Mouse (Mus musculus) mature B cell (primary cell): ENCODE results near the gene Cdk10.

Source experiments
- in situ Hi-C: fragments of 300-500 bp; cut with MboI; formaldehyde crosslinking; loops from 2 replicates; pipeline ENCODE4 v1.14.3; 2019

The Cdk10 gene

GRCm38 (mm10) chr8:123271901-123272300 is 47.3 kb downstream of the Cdk10 start:
- in situ Hi-C loops = no loop called here

- in situ Hi-C loops = no loop called here
Measured at GRCm38 (mm10) chr8:123274447-123274846, 49.8 kb downstream of the Cdk10 start.

DNA sequence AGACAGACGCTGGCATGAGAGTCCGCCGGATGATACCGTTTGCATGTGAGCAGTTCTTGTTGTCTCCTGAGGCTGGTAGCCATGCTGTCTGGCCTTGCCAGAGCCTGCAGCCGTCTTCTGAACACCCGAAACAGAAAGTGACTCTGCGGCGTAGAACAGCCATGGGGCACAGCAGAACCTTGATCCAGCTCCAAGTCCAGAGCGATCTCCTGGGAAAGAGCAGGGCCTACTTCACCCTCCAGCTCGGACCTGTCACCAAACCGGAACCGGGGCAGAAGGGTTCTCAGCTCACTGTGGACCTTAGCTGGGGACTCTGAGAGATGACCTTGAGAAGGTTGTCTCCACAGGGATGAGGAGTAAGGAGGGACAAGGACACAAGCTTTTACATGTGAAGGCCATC is 50.5 kb downstream of the Cdk10 start:
- in situ Hi-C loops = no loop called here

- in situ Hi-C loops = no loop called here
Measured at GRCm38 (mm10) chr8:123278445-123278844, 53.8 kb downstream of the Cdk10 start.

DNA sequence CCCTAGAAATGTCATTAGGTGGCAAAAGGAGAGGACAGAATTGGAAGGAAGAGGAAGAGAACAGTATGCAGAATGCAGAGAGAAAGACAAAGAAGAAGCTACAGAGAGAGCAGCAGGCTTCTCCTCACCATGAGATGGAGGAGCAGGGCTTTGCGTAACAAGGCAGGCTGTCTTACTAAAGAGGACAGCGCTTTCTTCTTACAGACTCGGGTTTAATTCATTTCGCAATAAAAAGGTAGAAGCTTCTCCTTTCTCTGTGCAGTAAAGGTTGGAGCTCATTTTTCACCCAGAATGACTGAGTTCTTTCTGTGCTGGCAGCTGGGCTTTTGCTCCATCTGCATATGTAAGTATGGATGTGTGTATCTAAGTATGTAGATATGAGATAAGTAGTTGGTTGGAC is 55.2 kb downstream of the Cdk10 start:
- in situ Hi-C loops = no loop called here

GRCm38 (mm10) chr8:123280302-123281094 is 55.9 kb downstream of the Cdk10 start:
- in situ Hi-C loops = no loop called here
